Mouse (Mus musculus): ENCODE measurements at regions not wholly inside any gene's neighbourhood (a gene's known extent, or its start where the extent isn't known, plus 50 kb on each side); places are given as distances from the start of the nearest gene placed in this dataset.

- no peak for DNase-seq (ENCODE audit: low read depth, low spot score)
Observed at GRCm38 (mm10) chr6:127381148-127381888, 65.3 kb upstream of the Parp11 start.

- DNase-seq (ENCODE audit: low read depth, low spot score), result no peak
Observed at GRCm38 (mm10) chr6:127391258-127392011, 55.2 kb upstream of the Parp11 start.

GRCm38 (mm10) chr6:127392012-127392798 is 54.4 kb upstream of the Parp11 start:
- DNase-seq (ENCODE audit: low read depth, low spot score), result no peak

- DNase-seq (ENCODE audit: low read depth, low spot score), result no peak
Observed at GRCm38 (mm10) chr6:127392799-127393172, 53.9 kb upstream of the Parp11 start.

- no peak for DNase-seq (ENCODE audit: low read depth, low spot score)
Observed at GRCm38 (mm10) chr6:127393907-127394600, 52.6 kb upstream of the Parp11 start.
